Mouse (Mus musculus) hindbrain, embryonic 11.5 days (tissue): ENCODE results near the gene Adck2. TPM values are rescaled to one million over a fixed set of nuclear protein-coding genes. Genes with fewer than 3 reads are reported as not detected.

Source experiments
- ATAC-seq: fragments of 200-750 bp; cut with Nextera tagmentation; 2 replicates; pipeline ENCODE4 v1.8.0; 2017; ENCODE audit warnings: mild to moderate bottlenecking, moderate TSS enrichment, moderate library complexity; ENCODE audit not compliant: low FRiP score
- DNase-seq: peaks from one replicate; pipeline ENCODE4 v3.0.0-alpha.2; 2015; ENCODE audit warnings: low spot score
- H3K27ac ChIP-seq: fragments of 300-500 bp; sonication (generic); 2 replicates; pipeline ENCODE4 v1.5.1; 2014; ENCODE audit warnings: mild to moderate bottlenecking, low read depth, low read length
- H3K27me3 ChIP-seq: fragments of 300-500 bp; sonication (generic); 2 replicates; pipeline ENCODE4 v1.6.1; 2014; ENCODE audit warnings: mild to moderate bottlenecking, low read length, moderate library complexity, mixed read lengths; ENCODE audit not compliant: control insufficient read depth, insufficient read depth
- H3K36me3 ChIP-seq: fragments of 300-500 bp; sonication (generic); 2 replicates; pipeline ENCODE4 v1.6.1; 2014; ENCODE audit warnings: mild to moderate bottlenecking, low read length, moderate library complexity, mixed read lengths; ENCODE audit not compliant: control insufficient read depth, insufficient read depth
- H3K4me1 ChIP-seq: fragments of 300-500 bp; sonication (generic); replicated peaks from 2 replicates; pipeline ENCODE4 v1.6.1; 2014; ENCODE audit warnings: low read length, mixed read lengths; ENCODE audit not compliant: control insufficient read depth, insufficient read depth
- H3K4me2 ChIP-seq: fragments of 300-500 bp; sonication (generic); replicated peaks from 2 replicates; pipeline ENCODE4 v1.6.1; 2014; ENCODE audit warnings: mild to moderate bottlenecking, low read depth, low read length
- H3K4me3 ChIP-seq: fragments of 300-500 bp; sonication (generic); 2 replicates; pipeline ENCODE4 v1.5.1; 2014; ENCODE audit warnings: low read depth, low read length
- H3K9ac ChIP-seq: fragments of 300-500 bp; sonication (generic); 2 replicates; pipeline ENCODE4 v1.6.1; 2014; ENCODE audit warnings: low read depth, low read length
- H3K9me3 ChIP-seq: fragments of 300-500 bp; sonication (generic); 2 replicates; pipeline ENCODE4 v1.6.1; 2016; ENCODE audit warnings: low read length; ENCODE audit not compliant: control insufficient read depth
- whole genome bisulfite sequencing: fragments of 180-500 bp; shearing (Covaris S2); extraction: QIAGEN DNeasy Blood & Tissue Kit; methylation state at CpG from one replicate; pipeline ENCODE4 v1.1.7; 2014; 5-methylcytosine and 5-hydroxymethylcytosine counted together
- polyA plus RNA-seq: library from polyadenylated mRNA; unstranded; fragments of >200 nt; fragmentation: Nextera tagmentation; extraction: Ambion mirVana; gene quantifications from 2 replicates; pipeline ENCODE4 v1.2.1, GENCODE M21; 2014

Gene Adck2
- polyA plus RNA-seq, result 23.9 and 29.3 TPM in 2 replicates

GRCm38 (mm10) chr6:39573791-39574554 is at the start of gene Adck2:
TSS of gene Adck2 (plus strand) at chr6:39573873.
- H3K4me3 ChIP-seq, result peak within 1 kb of the TSS; percentile 58
- peak; percentile 85 for DNase-seq
- H3K9me3 ChIP-seq, result no peaks in the 10 kb centered on the region
- H3K27me3 ChIP-seq, result no peaks in the 10 kb centered on the region
- under 1% methylated on average over 49 of the region's 49 CpGs for WGBS
- H3K4me1 ChIP-seq, result peaks cover 2% of the 10 kb centered on the region; the same call in 1 of the 2 replicates
- H3K9ac ChIP-seq, result peak within 1 kb of the TSS; percentile 66
- peak within 1 kb of the TSS; percentile 75 for H3K4me2 ChIP-seq
- ATAC-seq, result peak; percentile 97
- H3K27ac ChIP-seq, result peak within 1 kb of the TSS; percentile 92
- H3K36me3 ChIP-seq, result no peaks in the 10 kb centered on the region

- 0 out of 2 replicates have a peak, but pooled peaks cover 2% of the 10 kb centered on the region for H3K36me3 ChIP-seq
- no peak overlapping the region for H3K4me2 ChIP-seq
- H3K4me3 ChIP-seq, result no peak overlapping the region
- no peaks in the 10 kb centered on the region for H3K9me3 ChIP-seq
- no peak overlapping the region for H3K27ac ChIP-seq
- H3K4me1 ChIP-seq, result peaks cover 7% of the 10 kb centered on the region
- 90% methylated on average over 8 of the region's 10 CpGs for WGBS
- ATAC-seq, result no peak
- no peak for DNase-seq
- H3K9ac ChIP-seq, result no peak overlapping the region
- H3K27me3 ChIP-seq, result no peaks in the 10 kb centered on the region
Observed at GRCm38 (mm10) chr6:39526797-39527196, 46.9 kb upstream of the Adck2 start.

- ATAC-seq (0 out of 2 replicates have a peak, but pooled peaks have one; percentile 15), DNase-seq (no peak)
- Histone ChIP-seq H3K9ac (no peak overlapping the region), H3K4me2 (no peak overlapping the region), H3K27ac (no peak overlapping the region), H3K4me1 (peaks cover 7% of the 10 kb centered on the region), H3K4me3 (no peak overlapping the region), H3K9me3 (no peaks in the 10 kb centered on the region), H3K36me3 (0 out of 2 replicates have a peak, but pooled peaks cover 2% of the 10 kb centered on the region), H3K27me3 (no peaks in the 10 kb centered on the region)
- 87% methylated on average over 7 of the region's 7 CpGs for WGBS
Observed at GRCm38 (mm10) chr6:39527337-39527784, 46.3 kb upstream of the Adck2 start.

GRCm38 (mm10) chr6:39527811-39528210 is 45.9 kb upstream of the Adck2 start:
- Histone ChIP-seq H3K4me1 (peaks cover 7% of the 10 kb centered on the region), H3K27me3 (no peaks in the 10 kb centered on the region), H3K4me2 (no peak overlapping the region), H3K9me3 (no peaks in the 10 kb centered on the region), H3K9ac (no peak overlapping the region), H3K4me3 (no peak overlapping the region), H3K27ac (peak overlapping the region; percentile 70), H3K36me3 (0 out of 2 replicates have a peak, but pooled peaks cover 2% of the 10 kb centered on the region)
- no peak for DNase-seq
- peak; percentile 71 for ATAC-seq
- 61% methylated on average over 4 of the region's 4 CpGs for WGBS

- 0 out of 2 replicates have a peak overlapping the region, but pooled peaks have one; percentile 27 for H3K9ac ChIP-seq
- no peak overlapping the region for H3K4me2 ChIP-seq
- H3K4me3 ChIP-seq, result no peak overlapping the region
- no peaks in the 10 kb centered on the region for H3K27me3 ChIP-seq
- H3K9me3 ChIP-seq, result no peaks in the 10 kb centered on the region
- H3K27ac ChIP-seq, result peak overlapping the region; percentile 70
- WGBS, result 39% methylated on average over 12 of the region's 12 CpGs
- DNase-seq (peak; percentile 39), ATAC-seq (peak; percentile 64)
- no peaks in the 10 kb centered on the region for H3K36me3 ChIP-seq
- H3K4me1 ChIP-seq, result peaks cover 7% of the 10 kb centered on the region
Observed at GRCm38 (mm10) chr6:39528671-39529535, 44.8 kb upstream of the Adck2 start.

- no peaks in the 10 kb centered on the region for H3K27me3 ChIP-seq
- H3K4me3 ChIP-seq, result no peak overlapping the region
- no peaks in the 10 kb centered on the region for H3K9me3 ChIP-seq
- DNase-seq, result no peak
- H3K27ac ChIP-seq, result no peak overlapping the region
- H3K9ac ChIP-seq, result no peak overlapping the region
- H3K4me2 ChIP-seq, result no peak overlapping the region
- no peaks in the 10 kb centered on the region for H3K36me3 ChIP-seq
- peaks cover 7% of the 10 kb centered on the region for H3K4me1 ChIP-seq
- ATAC-seq, result no peak
Observed at GRCm38 (mm10) chr6:39534944-39535343, 38.7 kb upstream of the Adck2 start.

GRCm38 (mm10) chr6:39536621-39537020 is 37.1 kb upstream of the Adck2 start:
- Histone ChIP-seq H3K27ac (no peak overlapping the region), H3K9ac (no peak overlapping the region), H3K27me3 (no peaks in the 10 kb centered on the region), H3K36me3 (no peaks in the 10 kb centered on the region), H3K4me1 (peaks cover 9% of the 10 kb centered on the region), H3K4me3 (no peak overlapping the region), H3K9me3 (no peaks in the 10 kb centered on the region), H3K4me2 (no peak overlapping the region)
- no peak for ATAC-seq
- 50% methylated on average over 1 of the region's 1 CpGs for WGBS
- no peak for DNase-seq

- Histone ChIP-seq H3K9ac (no peak overlapping the region), H3K27ac (no peak overlapping the region), H3K27me3 (no peaks in the 10 kb centered on the region), H3K9me3 (no peaks in the 10 kb centered on the region), H3K4me3 (no peak overlapping the region), H3K4me1 (peaks cover 9% of the 10 kb centered on the region), H3K36me3 (no peaks in the 10 kb centered on the region), H3K4me2 (no peak overlapping the region)
- ATAC-seq (no peak), DNase-seq (no peak)
- WGBS, result 89% methylated on average over 5 of the region's 5 CpGs
Observed at GRCm38 (mm10) chr6:39537276-39537675, 36.4 kb upstream of the Adck2 start.
